Mouse (Mus musculus): ENCODE data around the gene Mxd1. TPM values are rescaled to one million over a fixed set of nuclear protein-coding genes. Genes with fewer than 3 reads are reported as not detected.
A peak's percentile ranks its signal among the peaks of the same experiment; 100 is the strongest.

Mxd1 gene
- total RNA-seq, 1 experiment = 4.0 TPM

- H3K9me3 ChIP-seq (ENCODE audit: control insufficient read depth, insufficient read depth, low read depth, low read length) = no peaks in the 10 kb centered on the region
- H3K4me3 ChIP-seq (ENCODE audit: insufficient read depth in 1 of 2, low read depth in 1 of 2, low read length in 2 of 2, poor library complexity in 1 of 2, severe bottlenecking in 1 of 2) = peak within 1 kb of the TSS; percentile 69 to 92
- peak within 1 kb of the TSS; percentile 96 for H3K9ac ChIP-seq (ENCODE audit: insufficient read depth, low read depth, low read length, poor library complexity, severe bottlenecking)
- H3K4me1 ChIP-seq (ENCODE audit: control insufficient read depth in 2 of 2, insufficient read depth in 2 of 2, low read length in 2 of 2, poor library complexity in 1 of 2) = peaks cover 0 to 3% of the 10 kb centered on the region in 2 experiments; a peak in 1 of 4 replicates
- peak; percentile 91 for DNase-seq (ENCODE audit: low read depth, low spot score)
- in situ Hi-C loops (cut with MboI; ENCODE audit: low sequenced_read_pairs in 2 of 2, unreplicated experiment in 2 of 2) = no loop called here
- TF ChIP-seq CHD2 (IDR thresholded peaks at IDR 0.05; ENCODE audit: low read depth, low read length) (no peak), HCFC1 (IDR thresholded peaks at IDR 0.05; ENCODE audit: borderline replicate concordance, insufficient read depth, low read length) (peak; percentile 85)
- peaks cover 6% of the 10 kb centered on the region for H3K36me3 ChIP-seq (ENCODE audit: control insufficient read depth, insufficient read depth, low read length, poor library complexity, severe bottlenecking)
- peak within 1 kb of the TSS; percentile 41; the same call in 1 of the 2 replicates for H3K27ac ChIP-seq (ENCODE audit: insufficient read depth, low read depth, low read length, poor library complexity, severe bottlenecking)
These were observed 15.1 kb upstream of the Mxd1 start, which contains the start of gene Snrnp27 for GRCm38 (mm10) chr6:86683872-86684654. Gene Snrnp27 (minus strand): TSS chr6:86684522.

GRCm38 (mm10) chr6:86681289-86681688 lies 12.3 kb upstream of the Mxd1 start:
- H3K27ac ChIP-seq (ENCODE audit: insufficient read depth, low read depth, low read length, poor library complexity, severe bottlenecking) = no peak overlapping the region
- DNase-seq (ENCODE audit: low read depth, low spot score) = no peak
- TF ChIP-seq HCFC1 (IDR thresholded peaks at IDR 0.05; ENCODE audit: borderline replicate concordance, insufficient read depth, low read length) (no peak), CHD2 (IDR thresholded peaks at IDR 0.05; ENCODE audit: low read depth, low read length) (no peak), ZNF384 (IDR thresholded peaks at IDR 0.05; ENCODE audit: low read depth, low read length) (peak; percentile 86), ZC3H11A (IDR thresholded peaks at IDR 0.05; ENCODE audit: borderline replicate concordance, low read depth, low read length) (no peak), MAFK (IDR thresholded peaks at IDR 0.05; ENCODE audit: insufficient read depth, low read depth, low read length) (no peak)
- peaks cover 0 to 3% of the 10 kb centered on the region in 2 experiments; a peak in 1 of 4 replicates for H3K4me1 ChIP-seq (ENCODE audit: control insufficient read depth in 2 of 2, insufficient read depth in 2 of 2, low read length in 2 of 2, poor library complexity in 1 of 2)
- peaks cover 10% of the 10 kb centered on the region for H3K36me3 ChIP-seq (ENCODE audit: control insufficient read depth, insufficient read depth, low read length, poor library complexity, severe bottlenecking)
- H3K4me3 ChIP-seq (ENCODE audit: insufficient read depth in 1 of 2, low read depth in 1 of 2, low read length in 2 of 2, poor library complexity in 1 of 2, severe bottlenecking in 1 of 2) = no peak overlapping the region
- no peaks in the 10 kb centered on the region for H3K9me3 ChIP-seq (ENCODE audit: control insufficient read depth, insufficient read depth, low read depth, low read length)
- no peak overlapping the region for H3K9ac ChIP-seq (ENCODE audit: insufficient read depth, low read depth, low read length, poor library complexity, severe bottlenecking)
- in situ Hi-C loops (cut with MboI; ENCODE audit: low sequenced_read_pairs in 2 of 2, unreplicated experiment in 2 of 2) = no loop called here

GRCm38 (mm10) chr6:86678341-86678740 lies 9.4 kb upstream of the Mxd1 start:
- in situ Hi-C loops (cut with MboI; ENCODE audit: low sequenced_read_pairs in 2 of 2, unreplicated experiment in 2 of 2) = loop anchor here in 1 of 2 experiments (10.0 kb wide), 1 partner anchor 134 kb away; no protein-coding TSS in a partner anchor
- no peak for DNase-seq (ENCODE audit: low read depth, low spot score)
- TF ChIP-seq ZNF384 (IDR thresholded peaks at IDR 0.05; ENCODE audit: low read depth, low read length) = no peak
- no peak for TF ChIP-seq HCFC1 (IDR thresholded peaks at IDR 0.05; ENCODE audit: borderline replicate concordance, insufficient read depth, low read length)
- TF ChIP-seq CHD2 (IDR thresholded peaks at IDR 0.05; ENCODE audit: low read depth, low read length) = no peak
- TF ChIP-seq ZC3H11A (IDR thresholded peaks at IDR 0.05; ENCODE audit: borderline replicate concordance, low read depth, low read length) = no peak
- TF ChIP-seq MAFK (IDR thresholded peaks at IDR 0.05; ENCODE audit: insufficient read depth, low read depth, low read length) = no peak
- Histone ChIP-seq H3K4me1 (ENCODE audit: control insufficient read depth in 2 of 2, insufficient read depth in 2 of 2, low read length in 2 of 2, poor library complexity in 1 of 2) (no peaks in the 10 kb centered on the region), H3K9me3 (ENCODE audit: control insufficient read depth, insufficient read depth, low read depth, low read length) (no peaks in the 10 kb centered on the region), H3K36me3 (ENCODE audit: control insufficient read depth, insufficient read depth, low read length, poor library complexity, severe bottlenecking) (peaks cover 16% of the 10 kb centered on the region), H3K9ac (ENCODE audit: insufficient read depth, low read depth, low read length, poor library complexity, severe bottlenecking) (no peak overlapping the region), H3K27ac (ENCODE audit: insufficient read depth, low read depth, low read length, poor library complexity, severe bottlenecking) (no peak overlapping the region), H3K4me3 (ENCODE audit: insufficient read depth in 1 of 2, low read depth in 1 of 2, low read length in 2 of 2, poor library complexity in 1 of 2, severe bottlenecking in 1 of 2) (no peak overlapping the region)

- H3K9ac ChIP-seq (ENCODE audit: insufficient read depth, low read depth, low read length, poor library complexity, severe bottlenecking) = no peak overlapping the region
- H3K9me3 ChIP-seq (ENCODE audit: control insufficient read depth, insufficient read depth, low read depth, low read length) = no peaks in the 10 kb centered on the region
- H3K4me1 ChIP-seq (ENCODE audit: control insufficient read depth in 2 of 2, insufficient read depth in 2 of 2, low read length in 2 of 2, poor library complexity in 1 of 2) = peaks cover 0 to 4% of the 10 kb centered on the region in 2 experiments; a peak in 1 of 4 replicates
- DNase-seq (ENCODE audit: low read depth, low spot score) = peak; percentile 49
- TF ChIP-seq MAFK (IDR thresholded peaks at IDR 0.05; ENCODE audit: insufficient read depth, low read depth, low read length) (no peak), ZNF384 (IDR thresholded peaks at IDR 0.05; ENCODE audit: low read depth, low read length) (no peak), ZC3H11A (IDR thresholded peaks at IDR 0.05; ENCODE audit: borderline replicate concordance, low read depth, low read length) (peak; percentile 52; the same call in 1 of the 2 replicates), CHD2 (IDR thresholded peaks at IDR 0.05; ENCODE audit: low read depth, low read length) (no peak), HCFC1 (IDR thresholded peaks at IDR 0.05; ENCODE audit: borderline replicate concordance, insufficient read depth, low read length) (no peak)
- H3K36me3 ChIP-seq (ENCODE audit: control insufficient read depth, insufficient read depth, low read length, poor library complexity, severe bottlenecking) = peaks cover 7% of the 10 kb centered on the region
- no peak overlapping the region for H3K4me3 ChIP-seq (ENCODE audit: insufficient read depth in 1 of 2, low read depth in 1 of 2, low read length in 2 of 2, poor library complexity in 1 of 2, severe bottlenecking in 1 of 2)
- H3K27ac ChIP-seq (ENCODE audit: insufficient read depth, low read depth, low read length, poor library complexity, severe bottlenecking) = no peak overlapping the region
- in situ Hi-C loops (cut with MboI; ENCODE audit: low sequenced_read_pairs in 2 of 2, unreplicated experiment in 2 of 2) = loop anchor here in 1 of 2 experiments (10.0 kb wide), 1 partner anchor 126 kb away; no protein-coding TSS in a partner anchor
These were observed 1.9 kb upstream of the Mxd1 start for GRCm38 (mm10) chr6:86670873-86671272.
